Mouse (Mus musculus) testis, adult 2 months (tissue): ENCODE measurements around the gene 2200002D01Rik.

Experiments used
- CTCF ChIP-seq: fragments of 200-500 bp; IDR thresholded peaks from 2 replicates; pipeline ENCODE4 v1.5.1; 2012; ENCODE audit warnings: low read depth, mild to moderate bottlenecking, inconsistent platforms, low read length, moderate library complexity; ENCODE audit not compliant: control insufficient read depth, insufficient read depth, insufficient replicate concordance
- POLR2A ChIP-seq: fragments of 200-500 bp; IDR thresholded peaks from 2 replicates; pipeline ENCODE4 v1.6.1; 2012; ENCODE audit warnings: low read depth, mild to moderate bottlenecking, inconsistent platforms, low read length, moderate library complexity; ENCODE audit not compliant: control insufficient read depth

GRCm38 (mm10) chr7:29284523-29284922, 36.3 kb upstream of the 2200002D01Rik start:
- TF ChIP-seq CTCF (no peak), POLR2A (no peak)
